Mouse (Mus musculus): Measurements from ENCODE around the gene Atp6v1g1.

GRCm38 (mm10) chr4:63530409-63530808 lies 14.2 kb upstream of the Atp6v1g1 start:
- no peak for TF ChIP-seq CTCF (IDR thresholded peaks at IDR 0.05; ENCODE audit: low read depth, low read length)
- TF ChIP-seq POLR2A (IDR thresholded peaks at IDR 0.05; ENCODE audit: insufficient read depth, low read length), result no peak
- no peak for TF ChIP-seq EP300 (IDR thresholded peaks at IDR 0.05; ENCODE audit: insufficient read depth, low read depth, low read length)
